Mouse (Mus musculus) right cerebral cortex, postnatal 25 days (tissue): ENCODE results near the gene Alg11.

Experiments used
- DNase-seq: peaks from one replicate; pipeline ENCODE4 v3.0.0; 2022

Alg11 gene

DNA sequence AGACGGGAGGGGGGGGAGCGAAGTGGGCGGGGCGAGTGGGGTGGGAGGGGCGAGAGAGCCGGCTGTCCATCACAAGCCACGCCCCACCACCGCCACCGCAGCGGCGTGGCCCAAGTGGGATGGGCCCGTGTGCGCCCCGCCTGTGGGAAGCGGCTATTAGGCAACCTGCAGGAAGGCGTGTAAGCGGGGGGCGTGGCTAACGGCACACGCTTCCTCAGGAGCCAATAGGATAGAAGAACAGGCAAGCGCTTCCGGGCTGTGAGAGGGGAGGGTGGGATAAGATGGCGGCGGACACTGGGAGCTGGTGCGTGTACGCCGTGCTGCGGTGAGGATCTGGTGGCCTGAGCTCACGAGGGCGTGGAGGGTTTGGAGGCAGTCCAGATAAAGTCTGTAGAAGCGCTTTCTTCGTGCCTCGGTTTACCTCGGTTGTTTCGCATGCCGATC is at the start of gene Alg11:
Gene Alg11, plus strand, starts transcription at position 276 of the 444 bp plus-strand sequence.
- DNase-seq: peak; percentile 96

DNA sequence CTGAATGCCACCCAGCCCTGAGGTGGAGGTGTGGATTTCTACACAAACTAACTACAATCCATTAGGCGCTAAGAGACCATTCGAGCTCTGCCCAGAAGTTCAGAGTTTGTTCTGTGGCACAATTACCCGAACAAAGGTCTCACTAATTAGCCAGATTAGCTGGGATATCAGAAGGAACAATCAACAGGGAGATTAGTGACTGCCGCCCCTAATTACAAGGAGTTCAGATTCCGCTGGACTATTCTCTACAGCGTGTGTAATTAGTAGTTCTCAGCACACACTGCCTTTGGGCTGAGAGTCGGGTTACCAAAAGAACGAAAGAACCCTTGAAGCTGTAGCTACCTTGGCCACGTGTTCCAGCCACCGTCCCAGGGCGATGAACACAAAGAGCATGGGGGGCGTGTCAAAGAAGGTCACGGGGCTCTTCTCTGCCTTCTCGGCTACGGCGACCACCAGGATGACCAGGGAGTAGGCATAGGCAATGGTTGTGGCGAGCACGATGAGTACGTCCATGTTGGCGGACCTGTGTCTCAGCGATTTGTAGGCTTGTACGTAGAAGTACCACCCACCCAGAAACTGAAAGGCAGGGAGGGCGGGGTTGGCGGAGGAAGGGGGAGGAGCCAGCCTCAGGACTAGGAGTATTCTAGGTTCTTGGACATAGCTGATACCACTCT is 47.4 kb upstream of the Alg11 start:
- no peak for DNase-seq

DNA sequence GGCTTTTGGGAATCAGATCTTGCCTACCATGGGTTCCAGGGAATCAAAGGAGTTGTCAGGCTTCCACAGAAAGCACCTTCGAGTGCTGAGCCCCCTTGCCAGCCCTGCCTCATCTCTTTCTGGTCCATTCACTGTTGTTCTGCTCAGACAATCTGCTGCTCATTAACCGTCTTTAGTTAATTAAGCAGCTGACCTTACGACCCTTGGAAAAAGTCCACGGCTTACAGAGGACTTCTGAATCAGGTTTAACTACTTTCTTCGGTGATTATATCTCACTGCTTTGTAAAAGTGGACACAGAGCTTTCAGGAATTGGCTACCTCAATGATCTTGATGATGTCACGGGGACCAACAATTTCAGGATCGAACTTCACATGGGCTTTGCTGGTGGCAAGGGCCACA is 42.8 kb upstream of the Alg11 start:
- DNase-seq: no peak

DNA sequence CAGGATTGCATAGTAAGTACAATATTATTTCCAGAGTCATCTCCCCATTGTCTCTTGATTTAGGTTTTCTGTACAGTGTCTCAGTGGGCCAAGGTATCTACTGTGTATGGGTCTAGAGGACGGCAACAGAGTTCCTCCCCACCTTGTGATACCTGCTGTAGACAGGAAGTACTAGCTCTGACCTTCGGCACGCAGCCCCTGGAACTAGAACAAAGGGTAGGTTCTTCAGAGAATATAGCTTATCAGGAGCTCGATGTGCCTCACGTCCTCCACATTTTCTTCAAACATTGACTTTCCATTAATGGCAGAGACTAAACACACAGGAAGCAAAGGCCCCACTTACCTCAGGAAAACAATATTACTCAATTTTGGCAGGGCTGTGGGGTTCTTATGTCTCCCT is 41.0 kb upstream of the Alg11 start:
- DNase-seq: no peak

DNA sequence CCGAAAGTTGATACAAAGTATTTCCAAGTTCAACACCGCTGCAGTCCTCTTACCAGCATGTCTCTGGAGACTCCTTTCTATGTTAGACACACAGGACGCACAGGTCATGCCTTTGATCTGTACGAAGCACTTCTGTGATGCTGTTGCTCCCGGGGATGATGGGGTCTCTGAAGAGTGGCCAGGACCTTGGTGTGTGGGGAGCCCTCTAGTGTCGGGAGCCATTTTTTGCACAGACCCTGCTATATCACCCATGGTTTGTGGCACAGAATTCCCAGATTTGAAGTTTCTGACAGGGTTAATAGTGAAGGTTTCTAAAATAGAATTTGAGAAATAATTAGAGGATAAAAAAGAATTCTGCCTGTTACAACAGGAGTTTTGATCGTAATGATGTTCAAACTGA is 38.3 kb upstream of the Alg11 start:
- DNase-seq: no peak

DNA sequence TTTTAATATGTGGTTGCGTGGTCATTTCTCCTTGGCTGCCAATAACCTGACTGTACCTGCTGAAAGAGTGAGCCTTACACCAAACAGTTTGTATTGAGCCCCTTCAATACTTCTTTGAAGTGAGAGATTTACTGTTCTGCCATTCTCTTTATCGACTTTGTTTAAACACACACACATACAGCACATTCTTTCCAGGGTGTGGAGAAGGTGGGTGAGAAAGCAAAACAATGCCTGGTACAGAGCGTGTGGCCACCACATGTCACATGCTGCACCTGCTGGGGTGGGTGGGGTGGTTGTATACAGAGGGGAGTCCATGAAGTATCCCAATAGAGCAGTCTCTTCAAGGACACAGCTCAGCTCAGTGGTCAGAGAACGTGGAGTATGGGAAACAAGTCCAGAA is 35.3 kb upstream of the Alg11 start:
- no peak for DNase-seq

DNA sequence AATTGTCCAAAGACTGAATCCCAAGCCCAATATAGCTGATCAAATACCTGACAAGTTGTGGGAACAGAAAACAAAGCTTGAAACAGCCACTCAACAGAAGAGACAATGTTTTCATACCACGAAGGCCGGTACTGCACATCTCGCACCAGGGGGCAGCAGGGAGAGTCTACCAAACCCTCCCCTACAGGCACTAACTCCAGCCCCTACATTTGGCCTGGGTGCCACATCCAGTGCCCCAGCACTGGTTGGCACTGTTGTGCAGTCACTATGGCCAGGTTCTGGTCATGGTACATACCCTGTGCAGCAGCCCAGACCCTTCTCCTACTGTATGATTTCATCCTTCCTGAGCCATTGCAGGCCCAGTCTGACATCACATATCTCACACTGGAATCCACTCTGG is 31.5 kb upstream of the Alg11 start:
- DNase-seq: no peak

DNA sequence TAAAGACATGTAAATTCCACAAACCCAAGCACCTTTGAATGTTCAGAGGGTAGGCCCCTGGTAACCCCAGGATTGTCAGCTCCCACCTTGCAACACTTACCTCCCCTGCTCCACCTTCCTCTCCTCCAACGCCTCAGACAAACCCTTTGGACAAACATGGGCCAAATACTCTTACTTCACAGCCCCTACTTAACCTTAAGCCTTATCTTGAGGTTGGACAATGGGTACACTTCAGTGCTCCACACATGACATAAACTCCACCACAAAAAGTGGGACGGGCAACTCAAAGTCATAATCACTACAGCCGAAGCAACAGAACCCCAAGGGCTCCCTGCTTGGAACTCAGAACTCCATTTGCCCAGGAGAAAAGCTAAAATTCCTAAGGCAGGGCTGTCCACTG is 29.5 kb upstream of the Alg11 start:
- no peak for DNase-seq

DNA sequence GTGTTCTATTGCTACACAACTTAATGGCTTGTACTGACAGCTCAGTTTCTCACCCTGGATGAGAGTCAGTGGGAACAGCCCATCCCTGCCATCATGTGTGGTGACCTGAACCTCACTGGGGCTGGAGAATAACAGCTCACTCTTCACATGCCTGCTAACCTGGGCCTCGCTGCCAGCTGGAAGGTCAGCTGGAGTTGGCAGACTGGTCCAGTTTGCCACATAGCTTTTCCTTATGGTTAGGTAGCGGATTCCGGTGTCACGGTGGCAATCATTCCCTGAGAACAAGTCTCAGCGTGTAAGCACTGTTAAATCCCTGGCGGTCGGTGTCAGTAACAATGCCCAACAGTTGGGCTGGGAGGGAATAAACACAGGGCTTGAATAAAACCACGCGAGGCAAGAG is 24.4 kb upstream of the Alg11 start:
- DNase-seq: no peak

DNA sequence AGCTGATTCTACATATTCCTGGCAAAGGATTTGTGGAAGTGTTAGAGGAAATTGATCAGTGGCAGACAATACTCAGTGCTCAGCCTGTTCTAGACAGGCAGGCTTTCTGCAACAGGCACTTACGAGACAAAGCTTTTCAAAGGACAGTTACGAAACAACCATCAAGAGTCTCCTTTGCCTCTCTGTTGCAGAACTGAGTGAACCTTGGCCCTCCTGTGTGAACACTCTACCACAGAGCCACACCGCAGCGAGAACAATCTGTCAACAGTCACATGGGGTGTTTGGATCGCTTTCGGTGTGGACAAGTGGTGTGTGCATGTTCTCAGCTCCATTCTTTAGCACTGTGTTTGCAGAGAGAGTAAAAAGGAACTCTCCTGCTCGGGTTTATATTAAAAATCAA is 23.5 kb upstream of the Alg11 start:
- no peak for DNase-seq

DNA sequence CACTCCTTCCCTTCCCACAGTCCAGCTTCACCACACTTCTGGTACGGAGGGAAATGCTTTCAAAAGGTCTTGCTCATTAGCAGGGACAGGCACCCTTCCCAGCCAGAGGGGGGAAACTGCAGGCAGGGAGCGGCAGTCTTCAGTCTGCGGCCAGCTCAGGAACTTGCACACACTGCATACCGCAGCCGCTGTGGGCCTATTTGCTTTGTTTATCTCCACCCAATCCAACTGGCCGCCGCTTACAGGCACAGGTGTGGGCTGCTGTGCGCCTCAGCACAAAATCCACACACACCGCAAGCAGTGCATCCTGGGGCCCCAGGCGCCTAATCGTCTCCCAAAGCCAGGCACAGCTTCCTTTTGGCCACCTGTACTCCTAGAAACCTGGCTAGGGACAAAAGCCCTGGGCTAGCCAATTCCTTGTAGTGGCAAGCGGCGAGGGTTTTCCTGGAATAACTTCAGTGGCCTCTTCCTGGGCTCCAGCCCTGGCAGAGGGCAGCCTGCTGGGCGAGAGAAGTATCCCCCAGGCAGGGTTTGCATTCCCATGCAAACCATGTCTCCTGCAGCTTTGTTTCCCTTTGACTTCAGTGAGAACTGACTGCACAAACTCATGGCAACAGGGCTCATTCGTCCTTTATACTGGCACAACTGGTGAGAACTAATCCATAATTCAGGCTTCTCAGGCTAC is 20.9 kb upstream of the Alg11 start:
- no peak for DNase-seq

DNA sequence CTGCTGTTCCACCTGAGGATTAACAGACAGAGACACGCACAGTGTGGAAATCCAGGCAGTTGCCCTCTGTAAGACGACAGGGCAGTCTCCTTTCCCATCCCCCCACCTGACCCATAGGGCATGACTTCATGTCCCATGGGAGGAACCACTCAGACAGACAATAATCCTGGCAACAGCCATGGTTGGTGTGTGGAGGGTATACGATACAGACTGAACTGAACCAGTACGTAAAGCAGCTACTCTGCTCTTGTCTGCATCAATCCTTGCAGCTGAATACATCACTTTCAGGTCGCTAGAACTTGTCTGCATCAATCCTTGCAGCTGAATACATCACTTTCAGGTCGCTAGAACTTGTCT is 20.4 kb upstream of the Alg11 start:
- no peak for DNase-seq

DNA sequence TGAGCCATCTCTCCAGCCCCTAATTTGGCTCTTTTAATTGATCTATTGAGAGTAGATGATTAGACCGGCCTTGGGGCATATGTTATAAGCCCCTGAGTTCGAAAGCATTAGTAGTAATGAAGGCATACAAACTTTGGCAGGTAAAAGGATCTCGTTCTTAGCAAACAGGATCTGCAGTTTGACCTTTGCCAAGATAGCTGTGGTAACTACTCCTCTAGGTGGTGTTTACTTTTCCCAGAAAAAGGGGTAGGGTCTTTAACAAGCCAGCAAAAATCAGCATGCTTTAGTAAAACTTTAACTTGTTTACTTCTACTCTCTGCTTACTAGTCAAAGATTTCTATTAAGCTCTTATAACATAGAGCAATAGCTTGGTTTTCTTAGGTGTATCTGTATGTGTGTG is 18.0 kb upstream of the Alg11 start:
- no peak for DNase-seq

DNA sequence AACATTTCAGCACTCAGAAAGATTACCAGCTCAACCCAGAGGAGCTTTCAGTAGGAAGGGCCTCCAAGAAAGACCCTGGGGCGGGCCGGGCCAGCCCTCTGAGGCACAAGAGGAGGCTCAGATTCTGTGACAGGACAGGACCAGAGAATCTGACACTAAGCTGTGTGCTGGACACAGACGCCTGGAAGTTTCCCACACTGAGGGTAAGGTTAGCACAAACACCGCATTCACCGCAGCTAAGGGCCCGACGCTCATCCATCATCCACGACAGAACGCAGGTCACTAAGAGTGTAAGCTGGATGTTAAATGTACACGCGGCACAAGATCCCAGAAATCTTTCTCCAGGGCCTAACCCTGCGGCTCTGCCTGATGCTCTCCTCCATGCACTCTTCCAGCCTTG is 16.8 kb upstream of the Alg11 start:
- DNase-seq: no peak

DNA sequence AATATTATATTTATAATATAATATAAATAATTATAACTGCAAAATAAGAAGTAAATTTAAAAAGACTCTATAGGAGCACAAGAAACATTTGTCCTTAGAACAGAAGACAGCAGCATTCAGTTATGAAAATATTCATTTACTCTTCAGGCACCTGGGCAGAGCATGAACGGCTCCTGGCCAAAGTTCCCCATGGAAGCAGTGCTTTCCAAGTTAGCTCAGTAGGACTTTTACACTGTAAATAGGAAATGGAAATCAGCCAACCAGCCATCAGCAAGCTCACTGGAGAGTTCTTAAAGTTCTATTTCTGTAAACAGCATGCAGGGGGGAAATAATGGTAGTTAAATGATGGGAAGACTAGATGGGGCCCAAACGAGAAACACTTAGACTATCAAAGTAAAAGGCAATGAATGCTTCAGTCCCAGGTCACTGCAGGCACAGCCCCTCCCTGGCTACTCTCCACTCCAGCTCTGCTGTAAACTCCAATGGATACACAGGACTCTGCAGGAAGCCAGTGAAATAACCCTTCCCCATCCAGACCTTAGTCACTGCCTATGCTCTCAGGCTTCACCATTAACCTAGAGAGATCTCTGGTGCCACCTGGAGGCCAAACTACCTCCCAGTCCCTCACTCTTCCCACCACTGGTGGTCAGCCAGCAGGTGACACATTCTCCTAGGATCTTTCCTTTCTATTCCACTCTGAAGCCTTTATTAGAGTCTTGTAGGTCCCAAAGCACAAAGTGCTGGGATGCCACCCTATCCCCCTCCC is 12.6 kb upstream of the Alg11 start:
- no peak for DNase-seq

DNA sequence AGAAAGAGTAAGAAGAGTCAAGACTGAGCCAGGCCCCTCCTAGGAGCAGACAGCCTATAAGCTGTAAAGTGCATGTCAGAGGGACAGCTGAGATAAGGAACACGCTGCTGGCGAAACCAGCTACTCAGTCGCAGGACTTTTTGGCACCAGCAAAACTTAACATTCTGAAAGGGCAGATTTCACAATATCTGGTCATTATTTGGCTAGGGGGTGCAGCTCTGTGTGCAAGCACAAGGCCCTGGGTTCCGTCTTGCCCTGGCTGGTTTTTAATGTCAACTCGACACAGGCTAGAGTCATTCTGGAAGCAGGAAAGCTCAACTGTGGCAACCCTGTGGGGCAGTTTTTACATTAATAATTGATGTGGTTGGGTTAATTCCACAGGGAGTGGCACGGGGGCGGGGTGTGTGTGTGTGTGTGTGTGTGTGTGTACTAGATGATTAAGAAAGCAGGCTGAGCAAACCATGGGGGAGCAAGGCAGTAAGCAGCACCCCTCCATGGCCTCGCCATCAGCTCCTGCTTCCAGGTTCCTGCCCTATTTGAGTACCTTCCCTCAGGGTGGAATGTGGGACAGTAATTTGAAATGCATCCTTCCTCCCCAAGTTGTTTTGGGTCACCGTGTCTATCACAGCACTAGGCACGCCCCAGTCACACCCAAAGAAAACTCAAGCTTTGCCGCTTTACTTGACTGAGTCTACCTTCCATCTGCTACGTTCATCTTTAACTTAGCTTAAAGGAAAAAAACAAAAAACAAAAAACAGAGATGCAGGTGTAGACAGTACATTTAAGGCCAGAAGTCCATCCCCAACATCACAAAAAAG is 5.6 kb upstream of the Alg11 start:
- DNase-seq: no peak

DNA sequence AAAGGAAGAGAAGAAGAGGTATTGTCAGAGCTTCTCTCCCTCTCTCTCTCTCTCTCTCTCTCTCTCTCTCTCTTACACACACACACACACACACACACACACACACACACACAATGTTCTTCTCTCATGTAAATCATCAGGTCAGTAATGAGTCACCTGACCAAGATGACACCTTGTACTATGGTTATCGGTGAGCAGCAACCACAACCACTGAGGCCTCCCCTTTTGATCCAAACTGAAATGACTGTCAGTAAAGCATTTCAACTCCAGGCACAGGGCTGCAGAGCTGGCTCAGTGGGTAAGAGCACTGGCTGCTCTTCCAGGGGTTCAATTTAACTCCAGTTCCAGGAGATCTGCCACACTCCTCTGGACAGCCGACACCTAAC is 5.0 kb upstream of the Alg11 start:
- no peak for DNase-seq

DNA sequence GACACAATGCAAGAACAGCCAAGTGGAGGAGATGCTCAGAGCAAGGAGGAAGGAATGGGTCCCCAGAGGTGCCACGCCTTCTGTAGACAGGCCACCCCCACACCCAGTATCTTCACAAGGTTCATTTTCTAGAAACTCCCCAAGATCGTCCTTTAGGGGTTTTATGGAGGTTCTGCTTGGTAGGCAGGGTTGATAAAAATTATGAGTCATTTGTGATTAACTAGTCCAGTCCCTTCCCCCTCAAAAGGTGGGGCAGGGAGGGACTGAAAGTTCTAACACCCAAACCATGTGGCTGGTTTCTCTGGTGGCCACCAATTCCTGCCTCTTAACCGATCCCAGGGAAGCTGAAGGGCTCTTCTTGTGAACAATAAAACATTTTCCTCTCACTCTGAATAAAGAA is 3.7 kb upstream of the Alg11 start:
- no peak for DNase-seq

DNA sequence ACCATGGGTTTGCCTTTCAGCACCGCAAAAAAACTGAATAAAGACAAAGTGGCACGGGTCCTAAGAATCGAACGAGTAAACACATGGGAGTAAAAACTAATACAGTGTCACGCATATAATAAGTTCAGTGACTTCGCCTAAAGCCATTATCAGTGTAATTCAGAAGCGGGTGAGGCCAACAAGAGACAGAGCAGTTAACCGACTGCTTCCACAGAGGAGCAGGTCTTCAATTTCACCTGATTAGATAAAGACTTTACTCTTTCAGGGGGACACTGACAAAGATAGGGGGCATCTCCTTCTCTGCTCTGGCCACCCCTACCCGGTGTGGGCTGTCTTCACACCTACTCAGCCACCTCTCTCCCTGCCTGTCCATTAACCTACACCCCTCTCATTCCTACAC is 2.2 kb upstream of the Alg11 start:
- DNase-seq: no peak

DNA sequence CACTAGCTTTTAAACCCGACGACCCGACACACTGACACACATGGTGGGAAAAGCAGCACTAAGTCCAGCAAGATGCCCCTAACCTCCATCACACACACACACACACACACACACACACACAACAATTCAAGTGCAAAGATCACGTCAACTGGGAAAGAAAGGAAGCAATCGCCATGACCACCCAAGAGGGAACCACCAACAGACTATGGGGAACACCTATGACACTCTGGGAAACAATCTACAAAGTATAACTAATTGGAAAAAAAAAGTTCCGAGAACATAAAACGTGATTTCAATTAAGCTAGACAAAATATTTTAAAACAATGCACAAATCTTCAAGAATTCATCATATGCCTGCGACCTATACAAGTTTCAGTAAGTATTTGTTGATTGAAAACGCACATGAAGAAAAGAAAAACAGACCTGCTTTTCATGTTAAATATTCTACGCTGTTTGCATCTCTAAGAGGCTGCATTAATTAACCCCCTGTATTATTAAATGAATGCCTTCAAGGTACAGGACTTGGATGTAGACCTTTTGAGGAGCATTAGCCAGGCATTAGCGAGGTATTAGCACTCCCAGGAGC is 1.3 kb upstream of the Alg11 start:
- DNase-seq: no peak

DNA sequence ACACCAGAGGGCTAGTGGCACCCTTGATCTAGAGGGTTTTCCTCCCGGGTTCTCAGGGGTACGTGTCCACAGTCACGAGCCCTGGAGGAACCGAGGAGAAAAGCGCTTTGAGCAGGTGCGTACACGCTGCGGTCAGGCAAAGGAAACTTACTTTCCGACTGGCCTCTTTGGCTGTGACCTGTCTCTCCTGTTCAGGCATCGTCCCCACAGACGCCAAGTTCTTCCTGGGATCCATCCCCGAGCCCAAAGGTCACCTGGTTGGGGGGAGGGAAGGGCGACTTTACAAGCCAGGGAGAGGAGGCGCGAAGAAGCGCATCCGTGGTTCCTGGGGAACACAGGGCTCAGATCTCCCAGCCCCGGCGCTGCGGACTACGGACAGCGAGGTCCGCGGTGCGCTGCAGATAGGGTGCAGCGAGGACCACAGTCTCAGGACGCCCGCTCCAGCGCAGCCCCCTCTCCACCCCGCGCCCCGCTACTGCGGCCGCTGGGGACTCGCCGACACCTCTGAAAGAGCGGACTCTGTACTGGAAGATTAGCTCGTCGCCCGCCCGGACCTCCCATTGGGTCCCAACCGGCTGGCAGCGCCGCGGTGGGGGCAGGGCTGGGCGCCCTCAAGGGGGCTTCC is 588 bp upstream of the Alg11 start, which contains the start of gene Atp7b:
Gene Atp7b, minus strand, starts transcription at position 485 of the 625 bp plus-strand sequence.
- no peak for DNase-seq

DNA sequence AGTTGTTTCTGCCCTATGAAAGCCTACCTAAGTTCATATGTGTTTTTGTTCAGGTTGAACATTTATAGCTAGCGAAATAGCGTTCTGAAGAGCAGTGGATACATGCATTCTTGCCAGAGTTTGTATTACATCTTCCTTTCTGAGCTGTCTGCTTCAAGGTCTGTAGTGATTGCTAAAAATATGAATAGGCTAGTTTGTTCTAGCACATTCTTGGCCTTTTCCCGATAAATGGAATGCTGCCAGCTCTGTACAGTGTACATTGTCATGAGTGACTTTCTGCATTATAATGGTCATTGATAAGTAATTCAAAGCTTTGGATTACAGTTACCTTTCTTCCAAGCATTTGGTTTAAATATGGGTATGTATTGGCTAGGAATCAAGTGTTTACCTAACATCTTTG is 605 bp downstream of the Alg11 start:
- DNase-seq: no peak
